Mouse (Mus musculus): Measurements from ENCODE around the gene Rap2a. TPM values are rescaled to one million over a fixed set of nuclear protein-coding genes. Genes with fewer than 3 reads are reported as not detected.

Rap2a gene
- polyA plus RNA-seq, 2 experiments = 16.4 to 20.9 TPM

DNA sequence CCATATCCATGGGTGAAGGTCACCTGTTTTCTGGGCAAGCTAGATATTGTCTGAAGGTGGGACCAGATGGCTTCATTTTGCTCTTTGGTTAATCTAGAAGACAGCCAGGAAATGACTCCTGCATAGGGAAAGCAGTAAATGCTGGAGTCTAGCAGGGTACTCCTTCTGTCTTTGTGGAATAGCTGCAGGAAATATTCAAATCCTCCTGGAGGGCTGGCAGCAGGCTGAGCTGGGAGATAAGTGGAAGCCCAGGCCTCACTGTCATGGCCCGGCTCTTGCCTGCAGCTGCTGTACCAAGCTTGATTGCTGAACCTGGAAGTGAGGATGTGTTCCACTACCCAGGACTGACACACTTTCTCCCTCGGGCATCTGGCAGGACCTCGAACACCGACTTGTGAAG lies 11.4 kb upstream of the Rap2a start:
- DNase-seq (ENCODE audit: low spot score) = no peak
- no peaks in the 10 kb centered on the region for H3K36me3 ChIP-seq (ENCODE audit: control insufficient read depth, insufficient read depth, low read length)
- H3K27ac ChIP-seq (replicated peaks; ENCODE audit: low read depth, low read length) = no peak overlapping the region
- H3K4me3 ChIP-seq (replicated peaks; ENCODE audit: low read length) = no peak overlapping the region
- no peak for ATAC-seq (ENCODE audit: low FRiP score, low read depth)
- no peaks in the 10 kb centered on the region for H3K9me3 ChIP-seq (ENCODE audit: control insufficient read depth, low read length)
- no peak for TF ChIP-seq POLR2A (IDR thresholded peaks at IDR 0.05; ENCODE audit: borderline replicate concordance, extremely low read depth, insufficient read depth, insufficient read length)
- H3K27me3 ChIP-seq (ENCODE audit: control insufficient read depth, insufficient read depth, low read length) = no peaks in the 10 kb centered on the region
- H3K4me2 ChIP-seq (replicated peaks; ENCODE audit: low read depth, low read length, severe bottlenecking) = no peak overlapping the region
- 81% methylated on average over 4 of the region's 4 CpGs for WGBS
- no peaks in the 10 kb centered on the region for H3K4me1 ChIP-seq (ENCODE audit: control insufficient read depth, insufficient read depth, low read length)
- no peak overlapping the region for H3K9ac ChIP-seq (ENCODE audit: low read depth, low read length, severe bottlenecking)

DNA sequence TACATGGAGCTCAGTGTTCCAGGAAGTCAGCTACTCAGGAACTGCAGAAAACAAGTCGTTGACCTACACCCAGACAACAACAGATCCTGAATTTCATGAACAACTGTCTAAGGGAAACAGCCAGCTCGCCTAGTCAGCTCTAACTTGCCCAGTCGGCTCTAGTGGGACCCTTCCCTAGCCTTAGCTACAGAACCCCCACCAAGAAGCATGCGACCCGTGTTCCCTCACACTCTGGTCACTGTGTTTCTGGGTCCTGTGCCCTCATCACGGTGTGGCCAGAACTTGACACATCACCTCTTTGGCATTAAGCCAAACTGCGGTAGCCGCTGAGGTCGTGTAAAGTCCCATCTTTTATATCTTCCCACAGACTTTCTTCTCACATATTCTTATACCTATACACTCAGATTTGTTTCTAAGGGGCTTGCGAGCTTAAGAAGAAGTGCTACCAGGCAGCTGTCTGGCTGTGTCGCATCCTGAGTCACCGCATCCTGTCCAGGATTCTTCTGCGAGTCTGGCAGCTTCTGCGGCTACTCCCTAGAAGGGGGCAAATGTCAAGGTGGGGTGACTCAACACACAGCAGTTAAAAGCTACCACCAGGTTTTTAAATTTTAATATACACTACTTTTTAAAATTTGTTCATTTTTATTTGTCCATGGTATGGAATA lies 9.0 kb upstream of the Rap2a start:
- Histone ChIP-seq H3K4me2 (replicated peaks; ENCODE audit: low read depth, low read length, severe bottlenecking) (no peak overlapping the region), H3K4me3 (replicated peaks; ENCODE audit: low read length) (no peak overlapping the region), H3K36me3 (ENCODE audit: control insufficient read depth, insufficient read depth, low read length) (no peaks in the 10 kb centered on the region), H3K4me1 (ENCODE audit: control insufficient read depth, insufficient read depth, low read length) (no peaks in the 10 kb centered on the region), H3K9me3 (ENCODE audit: control insufficient read depth, low read length) (no peaks in the 10 kb centered on the region), H3K27ac (replicated peaks; ENCODE audit: low read depth, low read length) (no peak overlapping the region), H3K27me3 (ENCODE audit: control insufficient read depth, insufficient read depth, low read length) (no peaks in the 10 kb centered on the region), H3K9ac (ENCODE audit: low read depth, low read length, severe bottlenecking) (no peak overlapping the region)
- ATAC-seq (ENCODE audit: low FRiP score, low read depth) (no peak), DNase-seq (ENCODE audit: low spot score) (no peak)
- TF ChIP-seq POLR2A (IDR thresholded peaks at IDR 0.05; ENCODE audit: borderline replicate concordance, extremely low read depth, insufficient read depth, insufficient read length) = no peak
- 85% methylated on average over 14 of the region's 14 CpGs for WGBS

DNA sequence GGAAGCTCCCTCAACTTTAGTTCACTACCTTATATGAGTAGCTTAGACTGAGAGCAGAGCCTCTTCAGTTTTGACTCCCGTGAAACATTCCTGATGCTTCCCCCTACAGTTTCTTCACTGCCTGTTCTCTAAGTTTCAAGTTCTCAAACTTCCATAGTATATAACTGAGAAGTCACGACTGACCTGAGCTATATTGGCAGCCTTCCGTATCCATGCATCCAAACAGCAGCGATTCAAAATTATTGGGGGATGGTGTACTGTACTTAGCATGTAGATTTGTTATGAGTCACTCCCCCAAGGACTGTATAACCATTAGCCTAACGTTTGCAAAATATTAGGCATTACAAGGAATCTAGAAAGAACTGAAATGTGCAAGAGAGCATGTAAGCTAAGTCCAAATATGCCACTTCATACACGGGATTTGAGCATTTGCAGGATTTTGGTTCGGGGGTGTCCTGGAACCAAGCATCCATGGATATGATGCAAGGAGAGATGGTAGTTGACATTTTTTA lies 2.0 kb upstream of the Rap2a start:
- Histone ChIP-seq H3K36me3 (ENCODE audit: control insufficient read depth, insufficient read depth, low read length) (no peaks in the 10 kb centered on the region), H3K9ac (ENCODE audit: low read depth, low read length, severe bottlenecking) (no peak overlapping the region), H3K4me2 (replicated peaks; ENCODE audit: low read depth, low read length, severe bottlenecking) (peak overlapping the region; percentile 69), H3K4me3 (replicated peaks; ENCODE audit: low read length) (peak overlapping the region; percentile 75), H3K9me3 (ENCODE audit: control insufficient read depth, low read length) (no peaks in the 10 kb centered on the region), H3K4me1 (ENCODE audit: control insufficient read depth, insufficient read depth, low read length) (peaks cover 8% of the 10 kb centered on the region; the same call in 1 of the 2 replicates), H3K27ac (replicated peaks; ENCODE audit: low read depth, low read length) (no peak overlapping the region), H3K27me3 (ENCODE audit: control insufficient read depth, insufficient read depth, low read length) (no peaks in the 10 kb centered on the region)
- no peak for TF ChIP-seq POLR2A (IDR thresholded peaks at IDR 0.05; ENCODE audit: borderline replicate concordance, extremely low read depth, insufficient read depth, insufficient read length)
- ATAC-seq (ENCODE audit: low FRiP score, low read depth) (no peak), DNase-seq (ENCODE audit: low spot score) (no peak)
- WGBS = 70% methylated on average over 7 of the region's 7 CpGs

DNA sequence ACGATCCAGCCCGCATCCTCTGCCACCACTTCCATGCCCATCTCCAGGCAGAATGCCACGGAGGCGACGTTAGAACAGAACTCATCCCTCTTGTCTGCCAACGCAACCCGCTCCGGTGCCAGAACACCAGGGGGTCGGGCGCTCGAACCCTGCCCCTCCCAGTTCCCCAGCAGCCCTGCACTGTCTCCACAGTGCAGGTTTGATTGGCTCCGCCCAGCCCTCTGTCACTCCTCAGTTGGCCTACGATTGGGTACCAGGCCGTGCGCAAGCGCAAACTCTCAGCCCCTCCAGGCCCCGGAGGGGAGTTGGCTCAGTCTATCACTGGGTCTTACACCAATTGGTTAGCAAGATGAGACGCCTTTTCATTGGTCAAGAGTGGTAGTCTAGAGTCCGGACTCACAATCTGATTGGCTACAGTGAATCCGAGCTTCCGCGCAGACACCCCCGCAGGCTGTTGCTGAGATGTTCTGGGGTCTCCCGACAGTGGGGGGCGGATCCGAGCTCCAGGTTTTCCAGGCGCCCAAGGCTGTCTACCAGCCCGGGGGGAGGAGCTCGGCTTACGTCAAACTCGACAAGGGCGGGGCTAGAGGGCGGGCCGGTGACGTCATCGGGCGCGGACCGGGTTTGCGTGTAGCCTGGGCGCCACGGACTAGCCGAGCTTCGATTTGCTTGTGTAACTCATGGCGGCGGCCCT lies 809 bp upstream of the Rap2a start:
- Histone ChIP-seq H3K36me3 (ENCODE audit: control insufficient read depth, insufficient read depth, low read length) (no peaks in the 10 kb centered on the region), H3K4me2 (replicated peaks; ENCODE audit: low read depth, low read length, severe bottlenecking) (peak overlapping the region; percentile 74), H3K9me3 (ENCODE audit: control insufficient read depth, low read length) (no peaks in the 10 kb centered on the region), H3K27ac (replicated peaks; ENCODE audit: low read depth, low read length) (peak overlapping the region; percentile 95), H3K9ac (ENCODE audit: low read depth, low read length, severe bottlenecking) (peak overlapping the region; percentile 83), H3K27me3 (ENCODE audit: control insufficient read depth, insufficient read depth, low read length) (no peaks in the 10 kb centered on the region), H3K4me1 (ENCODE audit: control insufficient read depth, insufficient read depth, low read length) (peaks cover 8% of the 10 kb centered on the region; the same call in 1 of the 2 replicates), H3K4me3 (replicated peaks; ENCODE audit: low read length) (peak overlapping the region; percentile 75)
- peak; percentile 84; the same call in 1 of the 2 replicates for TF ChIP-seq POLR2A (IDR thresholded peaks at IDR 0.05; ENCODE audit: borderline replicate concordance, extremely low read depth, insufficient read depth, insufficient read length)
- DNase-seq (ENCODE audit: low spot score) (peak; percentile 100), ATAC-seq (ENCODE audit: low FRiP score, low read depth) (peak; percentile 94)
- under 1% methylated on average over 46 of the region's 46 CpGs for WGBS

DNA sequence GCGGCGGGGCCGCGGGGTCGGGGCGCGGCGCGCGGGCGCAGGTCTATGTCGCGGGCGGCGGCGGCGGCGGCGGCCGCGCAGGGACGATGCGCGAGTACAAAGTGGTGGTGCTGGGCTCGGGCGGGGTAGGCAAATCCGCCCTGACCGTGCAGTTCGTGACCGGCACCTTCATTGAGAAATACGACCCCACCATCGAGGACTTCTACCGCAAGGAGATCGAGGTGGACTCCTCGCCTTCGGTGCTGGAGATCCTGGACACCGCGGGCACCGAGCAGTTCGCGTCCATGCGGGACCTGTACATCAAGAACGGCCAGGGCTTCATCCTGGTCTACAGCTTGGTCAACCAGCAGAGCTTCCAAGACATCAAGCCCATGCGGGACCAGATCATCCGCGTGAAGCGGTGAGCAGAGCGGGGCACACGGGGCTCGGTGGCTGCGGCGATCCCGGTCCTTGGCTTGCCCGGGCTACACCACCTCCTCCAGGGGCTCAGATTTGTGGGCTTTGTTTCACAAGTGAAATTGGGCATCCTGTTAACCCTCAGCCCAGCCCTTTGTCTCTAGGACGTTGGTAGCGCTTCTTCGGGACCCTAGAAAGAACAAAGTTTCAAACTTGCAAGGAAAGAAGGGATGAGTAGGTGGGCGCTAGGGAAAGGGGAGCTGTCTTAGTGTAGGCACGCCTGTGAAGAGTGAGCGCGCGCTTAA lies 547 bp downstream of the Rap2a start:
- H3K9me3 ChIP-seq (ENCODE audit: control insufficient read depth, low read length) = no peaks in the 10 kb centered on the region
- under 1% methylated on average over 40 of the region's 62 CpGs for WGBS

More for the DNA sequence above, 547 bp downstream of the Rap2a start:
- DNase-seq (ENCODE audit: low spot score) (peak; percentile 35), ATAC-seq (ENCODE audit: low FRiP score, low read depth) (no peak; the same call in 1 of the 2 replicates)
- peaks cover 8% of the 10 kb centered on the region; the same call in 1 of the 2 replicates for H3K4me1 ChIP-seq (ENCODE audit: control insufficient read depth, insufficient read depth, low read length)
- H3K9ac ChIP-seq (ENCODE audit: low read depth, low read length, severe bottlenecking) = peak overlapping the region; percentile 81
- H3K27ac ChIP-seq (replicated peaks; ENCODE audit: low read depth, low read length) = peak overlapping the region; percentile 95
- H3K27me3 ChIP-seq (ENCODE audit: control insufficient read depth, insufficient read depth, low read length) = no peaks in the 10 kb centered on the region
- H3K4me3 ChIP-seq (replicated peaks; ENCODE audit: low read length) = peak overlapping the region; percentile 75
- no peaks in the 10 kb centered on the region for H3K36me3 ChIP-seq (ENCODE audit: control insufficient read depth, insufficient read depth, low read length)
- no peak for TF ChIP-seq POLR2A (IDR thresholded peaks at IDR 0.05; ENCODE audit: borderline replicate concordance, extremely low read depth, insufficient read depth, insufficient read length)
- peak overlapping the region; percentile 74 for H3K4me2 ChIP-seq (replicated peaks; ENCODE audit: low read depth, low read length, severe bottlenecking)
